Comparison of ENCODE assay signal across 24 mouse cellular contexts in genomic region chr17:71045591-71045990, GRCm38 (mm10).
"Had no signal": no experiment of that assay in that cellular context is flagged by ENCODE, and none has a peak within 500 bp of the region (broad histone marks: within the 10 kb centered on the region; RNA-seq: fewer than 3 reads in every experiment).

No protein-coding gene starts in this region.

- H3K4me2 ChIP-seq: heart, embryonic 11.5 days; heart, embryonic 13.5 days; heart, embryonic 15.5 days; hindbrain, embryonic 13.5 days; hindbrain, embryonic 15.5 days; kidney, embryonic 15.5 days; limb, embryonic 13.5 days; liver, embryonic 11.5 days had no signal

- H3K4me1 ChIP-seq: hindbrain, embryonic 13.5 days; hindbrain, embryonic 15.5 days had no signal

- H3K36me3 ChIP-seq: hindbrain, embryonic 13.5 days; hindbrain, embryonic 15.5 days; kidney, embryonic 15.5 days; limb, embryonic 13.5 days had no signal

- H3K27me3 ChIP-seq: heart, embryonic 13.5 days; heart, embryonic 15.5 days; hindbrain, embryonic 13.5 days; hindbrain, embryonic 15.5 days; kidney, embryonic 15.5 days; limb, embryonic 13.5 days had no signal

- H3K9me3 ChIP-seq: heart, embryonic 13.5 days; heart, embryonic 15.5 days; hindbrain, embryonic 13.5 days; hindbrain, embryonic 15.5 days; kidney, embryonic 15.5 days; limb, embryonic 13.5 days had no signal

- DNase-seq: gastrocnemius, postnatal 14 days; gastrocnemius, postnatal 36 days; heart, adult 11 months; heart, adult 2 months; heart, postnatal 14 days; kidney, adult 11 months; kidney, adult 2 months; kidney, adult 9 months; kidney, postnatal 25 days; kidney, postnatal 4 days; liver had no signal

- H3K9ac ChIP-seq: heart, embryonic 13.5 days; heart, embryonic 15.5 days; hindbrain, embryonic 13.5 days; hindbrain, embryonic 15.5 days; kidney, embryonic 15.5 days; limb, embryonic 13.5 days; liver, embryonic 14.5 days had no signal

- H3K4me3 ChIP-seq: heart, adult 2 months; heart, embryonic 13.5 days; heart, embryonic 15.5 days; hindbrain, embryonic 13.5 days; hindbrain, embryonic 15.5 days; kidney, embryonic 15.5 days; left cerebral cortex, adult 2 months; limb, embryonic 13.5 days had no signal

- ATAC-seq: hindbrain, postnatal 0 days; intestine, embryonic 16.5 days had no signal

- H3K27ac ChIP-seq: heart, adult 2 months; heart, embryonic 13.5 days; heart, embryonic 15.5 days; hindbrain, embryonic 13.5 days; hindbrain, embryonic 15.5 days; hindbrain, postnatal 0 days; kidney, embryonic 15.5 days; kidney, postnatal 0 days; left cerebral cortex, adult 2 months; limb, embryonic 13.5 days; liver, embryonic 14.5 days had no signal
